Mouse (Mus musculus) cerebellum, adult 2 months (tissue): ENCODE data around the gene Adh6b. TPM values are rescaled to one million over a fixed set of nuclear protein-coding genes. Genes with fewer than 3 reads are reported as not detected.

Experiments
- DNase-seq, 2 experiments: peaks; one replicate each; pipeline ENCODE4 v3.0.0; 2021
- H3K27ac ChIP-seq: fragments of 200-500 bp; 2 replicates; pipeline ENCODE4 v1.5.1; 2012; ENCODE audit warnings: low read length, control low read depth, inconsistent platforms; ENCODE audit not compliant: insufficient read depth
- H3K27me3 ChIP-seq: fragments of 200-500 bp; 2 replicates; pipeline ENCODE4 v1.6.1; 2012; ENCODE audit warnings: inconsistent platforms, mild to moderate bottlenecking, low read length, moderate library complexity; ENCODE audit not compliant: control insufficient read depth, insufficient read depth
- H3K4me1 ChIP-seq: fragments of 200-500 bp; 2 replicates; pipeline ENCODE4 v1.6.1; 2011; ENCODE audit warnings: low read length; ENCODE audit not compliant: control insufficient read depth, insufficient read depth
- H3K4me3 ChIP-seq: fragments of 200-500 bp; replicated peaks from 2 replicates; pipeline ENCODE3; 2011; ENCODE audit warnings: mild to moderate bottlenecking, low read depth, low read length, control low read depth; ENCODE audit not compliant: insufficient read depth
- CTCF ChIP-seq: fragments of 200-500 bp; IDR thresholded peaks from 2 replicates; pipeline ENCODE4 v1.5.1; 2011; ENCODE audit warnings: low read depth, mild to moderate bottlenecking, control low read depth, low read length, moderate library complexity, borderline replicate concordance; ENCODE audit not compliant: insufficient read depth
- POLR2A ChIP-seq: fragments of 200-500 bp; IDR thresholded peaks from 2 replicates; pipeline ENCODE4 v1.6.1; 2011; ENCODE audit warnings: low read length, control low read depth, borderline replicate concordance; ENCODE audit not compliant: insufficient read depth
- WGBS: fragments of 180-500 bp; shearing (Covaris S2); methylation state at CpG from one replicate; pipeline ENCODE4 v1.1.7; 2018; 5-methylcytosine and 5-hydroxymethylcytosine counted together
- polyA plus RNA-seq: library from polyadenylated mRNA; depleted of rRNA; stranded (reverse); fragments of >200 nt; gene quantifications from 2 replicates; pipeline ENCODE4 v1.2.3, GENCODE M21; 2012

Adh6b gene
- polyA plus RNA-seq, 1 experiment = not detected

DNA sequence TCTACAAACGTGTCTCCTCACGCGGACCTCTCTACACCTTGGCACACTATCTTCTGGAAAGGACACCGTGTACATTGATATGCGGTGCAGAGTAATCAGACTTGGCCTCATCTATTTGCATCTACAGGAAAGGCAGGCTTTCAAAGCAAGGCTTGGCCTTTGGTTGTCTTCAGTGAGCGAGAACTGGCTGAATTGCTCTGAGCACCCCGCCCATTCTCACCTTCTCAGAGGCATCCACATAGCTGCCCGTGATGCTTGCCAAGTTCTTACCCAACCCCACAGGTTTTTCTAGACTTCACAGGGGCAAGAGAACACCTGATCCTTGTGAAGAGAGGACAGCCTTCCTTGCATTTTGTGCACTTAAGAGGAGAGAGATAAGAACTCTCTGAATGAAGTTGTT is 31.7 kb upstream of the Adh6b start:
- DNase-seq = no peak
- H3K27me3 ChIP-seq = no peaks in the 10 kb centered on the region
- 89% methylated on average over 8 of the region's 8 CpGs for WGBS
- no peak overlapping the region for H3K27ac ChIP-seq
- TF ChIP-seq POLR2A (no peak), CTCF (no peak)
- H3K4me3 ChIP-seq = no peak overlapping the region
- no peaks in the 10 kb centered on the region; the same call in 1 of the 2 replicates for H3K4me1 ChIP-seq

DNA sequence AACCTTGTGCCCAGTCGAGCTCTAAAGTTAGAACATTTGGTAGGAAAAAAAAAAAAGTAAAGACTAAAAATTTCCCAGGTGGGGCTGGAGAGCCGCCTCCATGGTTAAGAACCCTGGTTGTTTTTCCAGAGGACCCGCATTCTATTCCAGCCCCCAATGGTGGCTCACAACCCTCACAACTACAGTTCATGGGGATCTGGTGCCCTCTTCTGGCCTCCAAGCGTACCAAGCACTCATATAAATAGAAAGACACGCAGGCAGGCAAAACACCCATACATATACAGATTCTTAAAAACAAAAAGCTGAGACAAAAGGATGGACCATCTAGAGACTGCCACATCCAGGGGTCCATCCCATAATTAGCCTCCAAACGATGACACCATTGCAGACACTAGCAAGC is 30.6 kb upstream of the Adh6b start:
- WGBS = 84% methylated on average over 6 of the region's 6 CpGs
- H3K4me3 ChIP-seq = no peak overlapping the region
- no peak for TF ChIP-seq POLR2A
- TF ChIP-seq CTCF = no peak
- no peaks in the 10 kb centered on the region; the same call in 1 of the 2 replicates for H3K4me1 ChIP-seq
- no peak for DNase-seq
- no peaks in the 10 kb centered on the region for H3K27me3 ChIP-seq
- H3K27ac ChIP-seq = no peak overlapping the region

DNA sequence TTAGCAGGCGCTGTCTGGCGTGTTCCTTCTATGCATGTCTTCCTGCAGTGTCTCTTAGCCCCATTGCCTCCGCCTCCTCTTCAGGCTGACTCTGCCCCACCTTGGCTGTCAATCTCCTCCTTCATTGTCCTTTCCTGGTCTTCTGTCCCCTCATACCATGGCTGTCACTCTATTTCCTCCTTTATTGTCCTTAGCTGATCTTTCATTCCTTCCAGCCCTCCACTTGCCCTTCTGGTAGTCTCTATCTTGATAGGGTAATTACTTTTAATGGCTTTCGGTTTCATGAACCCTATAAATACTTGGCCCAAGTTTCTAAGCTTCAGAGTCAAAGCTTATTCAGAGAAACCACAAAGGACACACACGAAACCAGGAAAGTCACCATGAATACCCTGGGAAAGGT is 28.6 kb upstream of the Adh6b start, which contains the start of gene Adh6a:
TSS of gene Adh6a (plus strand) at position 322 of the 400 bp plus-strand sequence.
- Histone ChIP-seq H3K27ac (no peak within 1 kb of the TSS), H3K4me3 (no peak within 1 kb of the TSS), H3K27me3 (no peaks in the 10 kb centered on the region), H3K4me1 (no peaks in the 10 kb centered on the region)
- WGBS = 79% methylated on average over 5 of the region's 5 CpGs
- no peak for TF ChIP-seq CTCF
- TF ChIP-seq POLR2A = no peak
- DNase-seq = no peak

DNA sequence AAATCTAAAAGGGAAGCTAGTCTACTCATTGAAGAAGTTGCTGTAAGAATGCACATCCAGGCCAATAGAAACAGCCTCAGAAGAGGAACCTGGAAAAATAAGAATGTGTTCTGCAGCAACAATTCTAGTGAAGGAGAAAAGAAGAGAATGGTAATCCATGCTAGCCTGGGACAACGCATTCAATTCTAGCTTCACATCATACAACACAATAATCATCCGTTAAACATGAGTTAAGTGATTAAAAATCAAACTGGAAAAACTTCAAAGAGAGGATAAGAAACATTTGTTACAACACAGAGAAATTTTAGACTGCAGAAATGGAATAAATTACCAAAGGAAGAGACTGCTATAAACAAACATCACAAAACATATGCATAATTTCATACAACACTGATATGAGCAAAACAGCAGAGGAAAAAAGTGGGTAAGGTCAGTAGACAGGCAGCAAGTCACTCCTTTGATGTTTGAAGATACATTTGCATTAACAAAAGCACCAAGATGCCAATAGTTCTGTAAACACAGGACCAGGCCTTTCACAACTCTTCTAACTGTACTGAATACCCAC is 24.6 kb upstream of the Adh6b start:
- no peak for DNase-seq
- Histone ChIP-seq H3K27ac (no peak overlapping the region), H3K27me3 (no peaks in the 10 kb centered on the region), H3K4me3 (no peak overlapping the region), H3K4me1 (no peaks in the 10 kb centered on the region)
- WGBS = 91% methylated on average over 2 of the region's 2 CpGs
- TF ChIP-seq POLR2A (no peak), CTCF (no peak)

DNA sequence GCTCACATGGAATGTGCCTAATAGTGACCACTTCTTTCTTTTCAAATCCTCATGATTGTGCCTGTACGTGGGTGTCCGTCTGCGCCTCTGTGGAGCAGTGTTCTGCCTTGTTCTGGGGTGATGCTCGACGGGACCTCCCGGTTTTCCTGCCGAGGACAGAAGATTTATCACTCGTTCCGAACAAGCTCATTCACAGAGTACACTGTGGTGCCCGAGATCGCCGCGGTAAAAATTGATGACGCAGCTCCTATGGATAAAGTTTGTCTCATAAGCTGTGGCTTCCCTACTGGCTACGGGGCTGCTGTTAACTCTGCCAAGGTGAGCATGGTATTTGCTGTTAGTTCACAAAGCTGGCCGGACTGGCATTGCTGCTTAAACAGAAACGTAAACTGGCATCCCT is 16.6 kb upstream of the Adh6b start:
- H3K27ac ChIP-seq = no peak overlapping the region
- no peak for DNase-seq
- 93% methylated on average over 17 of the region's 17 CpGs for WGBS
- no peak overlapping the region for H3K4me3 ChIP-seq
- TF ChIP-seq POLR2A (no peak), CTCF (no peak)
- H3K27me3 ChIP-seq = no peaks in the 10 kb centered on the region
- H3K4me1 ChIP-seq = no peaks in the 10 kb centered on the region

DNA sequence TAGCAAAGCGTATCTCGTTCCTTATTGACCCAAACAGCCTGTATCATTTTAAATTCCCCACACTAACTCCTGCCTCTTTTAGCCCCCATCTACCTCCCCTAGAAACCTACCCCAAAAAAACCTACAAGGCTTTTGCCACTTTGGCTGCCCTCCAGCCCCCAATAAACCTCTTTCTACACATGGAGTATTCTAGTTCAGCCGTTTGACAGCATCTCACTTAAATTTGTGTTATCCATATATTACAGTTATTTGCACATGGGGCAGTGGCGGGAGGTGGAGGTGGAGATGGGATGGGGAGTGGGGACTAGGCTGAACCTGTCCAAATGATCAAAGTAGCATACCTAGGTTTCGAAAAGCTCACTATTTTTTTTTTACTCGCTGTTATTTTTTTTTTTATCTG is 16.1 kb upstream of the Adh6b start:
- no peak for TF ChIP-seq CTCF
- TF ChIP-seq POLR2A = no peak
- DNase-seq = no peak
- Histone ChIP-seq H3K4me3 (no peak overlapping the region), H3K27ac (no peak overlapping the region), H3K27me3 (no peaks in the 10 kb centered on the region), H3K4me1 (no peaks in the 10 kb centered on the region)
- 92% methylated on average over 6 of the region's 6 CpGs for WGBS

DNA sequence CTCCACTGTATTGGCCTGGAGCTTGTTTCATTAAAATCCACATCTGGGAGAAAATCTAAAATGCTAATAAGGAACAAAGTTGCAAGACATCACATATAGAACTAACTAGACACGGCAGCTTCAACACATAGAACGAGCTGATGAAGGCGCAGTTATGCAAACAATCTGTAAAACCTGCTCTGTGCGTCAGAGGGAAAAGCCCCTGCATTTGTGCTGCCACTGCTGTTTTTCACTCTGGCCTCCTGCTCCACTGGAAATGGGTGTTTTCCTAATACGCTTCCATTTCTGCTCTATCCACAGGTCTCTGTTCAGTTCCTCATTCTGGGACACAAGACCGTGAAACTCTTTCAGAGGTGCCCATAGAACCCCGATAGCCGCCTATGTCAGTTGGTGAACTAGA is 7.7 kb upstream of the Adh6b start:
- Histone ChIP-seq H3K27ac (no peak overlapping the region), H3K4me1 (no peaks in the 10 kb centered on the region), H3K27me3 (no peaks in the 10 kb centered on the region), H3K4me3 (no peak overlapping the region)
- 92% methylated on average over 8 of the region's 8 CpGs for WGBS
- DNase-seq = no peak
- no peak for TF ChIP-seq CTCF
- no peak for TF ChIP-seq POLR2A

DNA sequence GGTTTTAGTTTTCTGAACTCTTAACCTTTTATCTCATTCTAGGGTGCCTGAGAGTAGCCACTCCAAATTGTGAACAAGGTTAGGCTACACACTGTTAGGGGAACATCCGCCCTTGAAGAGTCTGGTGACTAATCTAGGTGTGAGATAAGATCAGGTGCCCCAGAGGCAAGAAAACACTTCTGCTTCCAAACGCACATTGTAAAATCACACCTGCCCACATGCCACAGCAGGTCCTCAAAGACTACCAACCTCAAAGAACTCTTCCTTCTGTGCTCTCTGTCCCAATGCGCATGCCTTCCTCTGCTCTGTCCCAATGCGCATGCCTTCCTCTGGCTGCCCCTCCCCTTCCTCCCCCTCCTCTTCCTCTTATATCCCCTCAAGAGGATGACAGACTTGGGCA is 7.3 kb upstream of the Adh6b start:
- WGBS = 88% methylated on average over 4 of the region's 4 CpGs

DNA sequence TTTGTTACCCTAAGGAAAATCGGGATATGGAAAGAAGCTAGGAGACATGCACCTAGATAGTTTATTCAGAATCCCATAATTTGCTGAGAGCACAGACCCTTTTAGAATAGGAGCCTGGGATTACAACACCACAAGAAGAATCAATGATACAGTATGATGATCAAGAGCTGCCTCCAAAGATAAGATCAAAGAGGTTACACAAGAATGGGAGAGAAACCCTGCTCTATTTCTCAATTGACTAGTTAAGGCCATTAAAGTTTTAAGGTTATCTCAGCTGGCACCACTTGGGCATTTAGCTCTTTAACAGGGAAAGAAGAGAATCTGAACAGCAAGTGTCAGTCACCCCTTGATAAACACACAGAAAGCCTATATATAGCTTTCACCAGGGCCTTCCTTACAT is 6.0 kb upstream of the Adh6b start:
- 98% methylated on average over 1 of the region's 1 CpGs for WGBS
- no peak for DNase-seq
- Histone ChIP-seq H3K4me3 (no peak overlapping the region), H3K27me3 (no peaks in the 10 kb centered on the region), H3K27ac (no peak overlapping the region), H3K4me1 (no peaks in the 10 kb centered on the region)
- no peak for TF ChIP-seq POLR2A
- TF ChIP-seq CTCF = no peak

More for the DNA sequence above, 7.3 kb upstream of the Adh6b start:
- DNase-seq = no peak
- Histone ChIP-seq H3K27me3 (no peaks in the 10 kb centered on the region), H3K4me1 (no peaks in the 10 kb centered on the region), H3K27ac (no peak overlapping the region), H3K4me3 (no peak overlapping the region)
- no peak for TF ChIP-seq POLR2A
- TF ChIP-seq CTCF = no peak
